Mouse (Mus musculus) testis, postnatal 10 days (tissue): ENCODE measurements at regions not wholly inside any gene's neighbourhood (a gene's known extent, or its start where the extent isn't known, plus 50 kb on each side); places are given as distances from the start of the nearest gene placed in this dataset.
"Not testable (repeated sequence)": the region's sequence is repeated elsewhere in the genome, so short reads cannot be mapped to it uniquely, and the experiment has no call there.

ENCODE experiments used
- DNase-seq: peaks from one replicate; pipeline ENCODE4 v3.0.0; 2021; ENCODE audit warnings: low spot score

DNA sequence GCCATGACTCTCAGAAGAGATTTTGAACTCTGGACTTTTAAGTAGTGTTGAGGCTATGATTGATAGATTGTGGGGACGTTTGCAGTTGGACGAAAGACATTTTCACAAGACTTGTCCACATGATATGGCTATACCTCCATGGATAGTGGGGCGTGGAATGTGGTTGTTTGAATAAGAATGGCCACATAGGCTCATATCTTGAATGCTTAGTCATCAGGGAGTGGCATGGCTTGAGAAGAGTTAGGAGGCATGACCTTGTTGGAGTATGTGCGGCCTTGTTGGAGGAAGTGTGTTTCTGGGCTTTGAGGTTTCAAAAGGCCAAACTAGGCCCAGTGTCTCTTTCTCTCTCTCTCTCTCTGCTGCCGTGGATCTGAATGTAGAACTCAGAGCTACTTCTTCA lies 204.7 kb upstream of the Pclo start:
- no peak for DNase-seq

DNA sequence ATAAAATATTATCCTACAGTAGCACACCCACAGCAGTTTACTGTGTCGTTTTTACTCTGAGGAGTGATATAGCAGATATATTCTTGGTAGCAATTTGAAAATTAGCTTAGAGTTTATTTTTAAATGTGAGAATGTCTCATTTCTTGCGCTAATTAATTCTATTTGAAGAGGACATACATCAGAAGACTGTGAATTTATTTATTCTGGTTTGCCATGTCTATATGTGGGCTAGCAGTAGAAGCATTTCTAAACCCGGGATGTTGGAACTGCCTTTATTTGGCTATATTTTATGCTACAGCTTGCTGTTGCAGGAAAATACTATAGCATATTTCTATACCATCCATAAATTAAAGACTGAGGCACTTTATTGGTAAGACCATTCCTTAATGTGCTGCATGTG lies 203.0 kb upstream of the Pclo start:
- DNase-seq, result no peak

DNA sequence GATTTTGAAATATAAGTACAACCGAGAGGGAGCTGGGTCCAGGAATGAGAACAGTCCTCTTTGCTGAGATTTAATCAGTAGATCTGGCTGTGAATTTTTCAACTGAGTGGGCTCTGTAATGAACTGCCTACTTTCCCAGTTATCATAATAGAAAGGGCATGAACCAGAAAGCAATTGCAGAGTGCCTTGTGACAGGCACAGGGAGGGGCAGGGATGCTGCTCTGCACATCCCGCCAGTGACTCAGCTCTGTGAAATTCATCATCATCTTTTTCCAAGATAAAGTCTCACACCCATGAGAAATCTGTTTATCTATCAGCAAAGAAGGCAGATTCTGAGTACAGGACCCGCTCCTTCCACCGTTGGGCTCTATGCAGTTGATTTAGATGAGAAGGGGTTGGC lies 194.5 kb upstream of the Pclo start:
- no peak for DNase-seq

DNA sequence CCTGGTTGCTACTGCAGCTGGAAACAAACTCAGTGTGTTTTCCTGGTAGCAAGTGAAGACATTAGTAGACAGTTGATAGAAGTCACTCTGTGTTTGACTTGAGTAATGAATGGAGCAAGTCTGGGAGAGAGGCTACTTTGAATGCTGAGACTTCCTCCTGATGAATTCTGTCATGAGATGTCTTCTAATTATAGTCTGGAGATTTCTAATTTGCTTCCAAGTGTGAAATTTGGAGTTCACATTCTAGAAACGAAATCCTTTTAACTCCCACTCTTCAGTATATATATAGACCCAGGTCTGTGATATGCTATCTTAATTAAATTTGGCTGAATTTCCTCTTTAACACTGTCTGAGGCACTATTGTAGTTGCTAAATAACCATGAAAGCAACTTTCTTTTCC lies 192.7 kb upstream of the Pclo start:
- no peak for DNase-seq

DNA sequence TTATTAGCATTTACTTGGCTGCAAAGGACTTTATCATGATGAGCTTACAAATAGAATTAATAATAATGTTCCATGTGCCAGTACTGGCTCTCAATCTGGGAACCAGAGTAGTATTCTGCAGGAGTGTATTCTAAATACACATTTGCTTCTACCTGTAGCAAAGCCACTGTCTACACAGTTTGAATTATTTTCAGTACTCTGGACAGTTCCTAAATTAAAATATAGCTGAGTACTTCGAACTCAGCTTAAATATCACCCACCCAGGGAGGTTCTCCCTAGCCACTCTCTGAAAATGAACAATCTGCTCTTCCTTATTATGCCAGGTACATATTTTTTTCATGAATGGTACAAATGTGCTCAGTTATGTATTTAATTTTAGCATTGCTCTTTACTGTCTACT lies 154.3 kb upstream of the Pclo start:
- no peak for DNase-seq

DNA sequence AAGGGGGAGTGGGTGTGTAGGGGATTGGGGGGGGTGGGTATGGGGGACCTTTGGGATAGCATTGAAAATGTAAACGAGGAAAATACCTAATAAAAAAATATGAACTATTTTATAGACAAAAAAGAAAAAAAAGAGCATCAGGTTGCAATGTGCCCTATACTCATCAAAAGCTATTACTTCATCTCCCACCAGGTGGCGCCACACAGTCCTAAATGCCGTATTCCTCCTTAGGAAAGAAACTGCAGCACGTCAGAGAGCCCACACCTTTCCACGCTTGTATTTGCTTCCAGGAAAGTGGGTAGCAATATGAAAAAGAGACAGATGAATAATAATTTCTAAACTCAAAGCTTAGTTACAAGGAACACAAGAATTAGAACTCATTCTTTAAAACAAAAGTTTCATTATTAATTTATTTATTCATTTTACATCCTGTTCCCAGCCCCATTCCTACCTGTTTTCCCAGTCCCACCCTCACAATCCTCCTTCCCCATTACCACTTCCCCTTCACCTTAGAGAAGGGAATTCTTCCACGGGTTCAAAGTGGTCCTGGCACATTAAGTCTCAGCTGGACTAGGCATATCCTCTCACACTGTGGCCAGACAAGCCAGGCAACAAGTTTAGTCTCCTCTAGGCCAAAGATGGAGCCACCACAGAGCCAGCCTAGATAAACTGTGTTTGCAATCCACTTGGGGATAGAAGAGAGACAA lies 125.4 kb upstream of the Pclo start:
- DNase-seq, result peak; percentile 73

DNA sequence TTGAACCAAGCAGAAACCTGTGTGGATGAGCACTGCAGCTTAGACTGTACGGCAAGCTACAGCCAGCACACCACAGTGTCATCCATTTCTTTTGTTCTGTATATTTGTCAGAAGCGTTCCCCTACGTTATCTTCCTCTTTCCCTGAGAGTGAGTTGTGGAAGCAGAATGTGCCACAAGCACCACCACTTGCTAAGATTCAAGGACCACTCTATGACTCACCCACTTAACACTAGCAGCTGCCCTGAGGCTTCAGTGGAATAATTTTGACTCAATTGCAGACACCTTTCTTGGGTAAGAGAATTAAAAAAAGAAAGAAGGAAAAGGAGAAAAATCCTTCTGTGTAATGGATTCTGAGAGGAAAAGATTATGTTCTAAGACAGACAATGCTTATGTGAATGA lies 122.9 kb upstream of the Pclo start:
- no peak for DNase-seq

DNA sequence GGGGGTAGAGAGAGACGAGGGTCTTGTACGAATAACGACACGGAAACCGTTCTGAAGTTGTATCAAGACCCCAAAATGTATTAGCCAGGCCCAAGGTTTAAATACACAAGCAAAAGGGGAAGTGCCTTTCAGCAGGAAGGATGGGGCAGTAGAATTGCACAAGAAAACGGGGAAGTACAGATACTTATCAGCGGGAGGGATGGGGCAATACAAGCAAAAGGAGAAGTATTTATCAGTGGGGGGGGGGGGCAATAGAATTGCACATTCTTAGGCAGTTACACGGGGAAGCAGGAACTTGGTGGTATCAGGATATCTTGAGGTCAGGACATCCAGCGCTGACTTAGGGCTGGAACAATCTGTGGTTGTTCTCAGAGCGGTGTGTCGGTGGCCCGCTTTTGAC lies 111.3 kb upstream of the Pclo start:
- DNase-seq, result not testable (repeated sequence)

DNA sequence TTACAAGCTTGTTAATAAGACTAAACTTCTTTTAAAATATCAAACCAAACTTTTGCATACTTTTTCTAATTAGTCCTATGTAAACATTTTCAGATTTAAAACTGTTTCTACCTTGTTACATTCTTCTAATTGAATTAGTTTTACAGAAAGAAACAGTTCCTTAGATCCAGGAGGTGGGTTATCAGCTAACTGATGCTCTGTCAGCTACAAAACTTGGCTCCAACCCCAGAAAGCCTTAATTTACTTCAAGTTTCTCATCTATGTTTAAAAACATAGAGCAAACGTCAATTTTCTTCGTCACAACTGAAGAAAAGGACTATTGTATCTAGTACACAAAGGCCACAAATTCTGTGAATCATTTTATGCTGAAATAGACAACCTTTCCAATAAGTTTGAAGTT lies 110.4 kb upstream of the Pclo start:
- DNase-seq, result no peak

DNA sequence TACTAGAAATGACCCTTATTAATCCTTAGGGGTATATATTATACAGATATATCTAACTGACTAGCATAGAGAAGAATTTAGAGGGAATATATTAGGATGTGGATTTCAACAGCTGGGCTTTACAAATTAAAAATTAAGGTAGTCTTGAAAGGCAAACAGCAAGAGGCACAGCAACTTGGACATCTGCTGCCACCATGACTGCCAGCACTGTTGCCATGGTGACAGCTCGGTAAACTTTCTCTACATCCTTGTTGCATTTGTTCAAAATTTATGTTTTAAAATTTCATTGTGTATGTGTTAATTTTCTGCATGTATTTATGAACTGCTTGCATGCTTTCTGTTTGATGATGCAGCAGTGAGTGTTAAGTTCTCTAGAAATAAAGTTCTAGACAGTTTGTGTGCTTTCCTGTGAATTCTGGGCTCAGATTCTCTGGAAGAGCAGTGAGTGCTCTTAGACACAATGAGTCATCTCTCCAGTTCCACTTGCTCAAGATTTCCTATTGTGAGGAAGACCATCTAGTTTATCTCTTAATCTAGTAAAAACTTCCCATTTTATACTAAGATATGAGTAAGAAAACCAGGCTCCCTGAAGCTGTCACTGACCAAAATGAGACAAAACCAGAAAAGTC lies 99.4 kb upstream of the Pclo start:
- no peak for DNase-seq

DNA sequence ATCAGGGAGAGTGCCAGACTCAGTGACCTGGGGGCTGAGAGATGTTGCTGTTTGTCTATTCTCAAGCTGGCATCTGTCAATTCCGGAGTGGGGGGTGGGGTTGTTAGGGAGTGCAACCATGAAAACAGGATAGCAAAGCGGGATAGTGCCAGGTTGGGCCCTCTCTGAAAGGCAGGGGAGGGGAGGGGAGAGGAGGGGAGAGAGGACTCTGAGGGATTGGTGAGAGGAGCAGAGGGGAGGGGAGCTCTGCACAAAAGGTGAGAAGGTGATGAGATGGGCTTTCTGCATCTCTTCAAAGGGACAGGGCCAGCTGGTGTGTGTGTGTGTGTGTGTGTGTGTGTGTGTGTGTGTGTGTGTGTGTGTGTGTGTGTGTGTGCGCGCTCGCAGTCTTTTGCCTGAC lies 61.6 kb upstream of the Pclo start:
- DNase-seq, result no peak
